Mouse (Mus musculus) ES-E14 (cell line): ENCODE data around the gene Agap2.

Experiments used
- CHD2 ChIP-seq: IDR thresholded peaks from 2 replicates; pipeline ENCODE4 v1.6.1; 2014; ENCODE audit warnings: mild to moderate bottlenecking, low read depth, low read length, inconsistent platforms
- HCFC1 ChIP-seq: IDR thresholded peaks from 2 replicates; pipeline ENCODE4 v1.6.1; 2012; ENCODE audit warnings: low read length, inconsistent platforms, borderline replicate concordance; ENCODE audit not compliant: insufficient read depth

- TF ChIP-seq HCFC1 = no peak
- TF ChIP-seq CHD2 = no peak
Observed at GRCm38 (mm10) chr10:127054646-127055045, 20.4 kb upstream of the Agap2 start.
